Mouse (Mus musculus) forebrain, embryonic 11.5 days (tissue): ENCODE results near the gene Slc6a20a. TPM values are rescaled to one million over a fixed set of nuclear protein-coding genes. Genes with fewer than 3 reads are reported as not detected.

Experiments
- ATAC-seq: fragments of 200-750 bp; cut with Nextera tagmentation; replicated peaks from 2 replicates; pipeline ENCODE4 v1.8.0; 2017; ENCODE audit warnings: moderate TSS enrichment; ENCODE audit not compliant: low FRiP score
- DNase-seq: peaks from one replicate; pipeline ENCODE4 v3.0.0-alpha.2; 2017; ENCODE audit warnings: low spot score
- H3K27ac ChIP-seq: fragments of 300-500 bp; sonication (generic); 2 replicates; pipeline ENCODE4 v1.5.1; 2014; ENCODE audit warnings: low read depth, low read length
- H3K27me3 ChIP-seq: fragments of 300-500 bp; sonication (generic); 2 replicates; pipeline ENCODE4 v1.6.1; 2014; ENCODE audit warnings: mild to moderate bottlenecking, low read length, mixed read lengths; ENCODE audit not compliant: control insufficient read depth, insufficient read depth
- H3K36me3 ChIP-seq: fragments of 300-500 bp; sonication (generic); 2 replicates; pipeline ENCODE4 v1.6.1; 2014; ENCODE audit warnings: mild to moderate bottlenecking, low read length, moderate library complexity, mixed read lengths; ENCODE audit not compliant: control insufficient read depth, insufficient read depth
- H3K4me1 ChIP-seq: fragments of 300-500 bp; sonication (generic); replicated peaks from 2 replicates; pipeline ENCODE4 v1.6.1; 2014; ENCODE audit warnings: low read length, mixed read lengths; ENCODE audit not compliant: control insufficient read depth, insufficient read depth
- H3K4me2 ChIP-seq: fragments of 300-500 bp; sonication (generic); 2 replicates; pipeline ENCODE4 v1.6.1; 2014; ENCODE audit warnings: low read depth, mild to moderate bottlenecking, low read length, moderate library complexity, mixed read lengths; ENCODE audit not compliant: severe bottlenecking
- H3K4me3 ChIP-seq: fragments of 300-500 bp; sonication (generic); 2 replicates; pipeline ENCODE4 v1.5.1; 2014; ENCODE audit warnings: low read depth, low read length
- H3K9ac ChIP-seq: fragments of 300-500 bp; sonication (generic); 2 replicates; pipeline ENCODE4 v1.6.1; 2014; ENCODE audit warnings: low read length
- H3K9me3 ChIP-seq: fragments of 300-500 bp; sonication (generic); 2 replicates; pipeline ENCODE4 v1.6.1; 2016; ENCODE audit warnings: low read length, mixed read lengths; ENCODE audit not compliant: control insufficient read depth
- WGBS: fragments of 180-500 bp; shearing (Covaris S2); extraction: QIAGEN DNeasy Blood & Tissue Kit; methylation state at CpG from one replicate; pipeline ENCODE4 v1.1.7; 2014; 5-methylcytosine and 5-hydroxymethylcytosine counted together
- polyA plus RNA-seq: library from polyadenylated mRNA; unstranded; fragments of >200 nt; fragmentation: Nextera tagmentation; extraction: Ambion mirVana; gene quantifications from 2 replicates; pipeline ENCODE4 v1.2.1, GENCODE M21; 2014

Gene Slc6a20a
- 0.28 and 0.77 TPM in 2 replicates for polyA plus RNA-seq

DNA sequence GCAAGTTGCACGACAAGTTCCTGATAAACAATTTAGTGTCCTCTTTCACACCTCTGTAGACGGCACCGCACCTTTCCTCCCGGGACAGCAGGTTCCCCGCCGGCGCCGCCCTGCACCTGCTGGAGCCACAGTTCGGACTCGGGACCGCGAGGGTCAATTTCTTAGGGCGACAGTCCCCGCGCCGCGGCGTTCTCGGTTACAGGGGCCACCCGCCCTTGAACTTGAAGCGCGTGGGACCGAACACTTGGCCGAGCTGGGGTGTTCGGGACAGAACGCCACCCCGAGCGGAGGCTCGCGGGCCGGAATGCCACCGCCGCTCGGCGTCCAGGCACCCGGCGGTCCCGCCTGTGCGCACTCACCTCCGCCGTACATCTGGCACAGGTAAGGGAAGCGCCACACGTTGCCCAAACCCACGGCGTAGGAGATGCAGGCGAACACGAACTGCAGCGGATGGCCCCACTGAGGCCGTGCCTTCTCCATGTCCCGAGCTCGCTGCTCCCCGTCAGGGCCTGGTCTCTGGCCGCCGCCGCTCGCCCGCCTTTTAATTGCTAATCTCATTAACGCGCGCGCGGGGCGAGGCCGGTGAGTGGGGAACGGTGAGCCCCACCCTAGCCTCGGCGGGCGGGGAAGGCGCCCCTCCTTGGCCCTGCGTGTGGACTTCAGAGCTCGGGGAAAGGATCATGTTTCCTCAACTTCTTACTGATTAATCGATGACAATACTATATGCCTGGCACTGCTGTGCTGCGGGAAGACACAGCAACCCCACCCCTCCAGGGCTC, at the start of gene Slc6a20a, which contains the start of gene Ccr9:
Gene Slc6a20a, minus strand, starts transcription at position 559 of the 779 bp plus-strand sequence.
Gene Ccr9, plus strand, starts transcription at position 113 of the 779 bp plus-strand sequence.
- 1% methylated on average over 70 of the region's 73 CpGs for WGBS
- no peak within 1 kb of the TSS for H3K27ac ChIP-seq
- peaks cover 7% of the 10 kb centered on the region; the same call in 1 of the 2 replicates for H3K4me1 ChIP-seq
- H3K27me3 ChIP-seq = peaks cover 25% of the 10 kb centered on the region
- DNase-seq (peak; percentile 69), ATAC-seq (peak; percentile 70)
- H3K9ac ChIP-seq = peak within 1 kb of the TSS; percentile 35
- peak within 1 kb of the TSS; percentile 35 for H3K4me3 ChIP-seq
- no peaks in the 10 kb centered on the region for H3K36me3 ChIP-seq
- H3K9me3 ChIP-seq = no peaks in the 10 kb centered on the region
- peak within 1 kb of the TSS; percentile 73 for H3K4me2 ChIP-seq

DNA sequence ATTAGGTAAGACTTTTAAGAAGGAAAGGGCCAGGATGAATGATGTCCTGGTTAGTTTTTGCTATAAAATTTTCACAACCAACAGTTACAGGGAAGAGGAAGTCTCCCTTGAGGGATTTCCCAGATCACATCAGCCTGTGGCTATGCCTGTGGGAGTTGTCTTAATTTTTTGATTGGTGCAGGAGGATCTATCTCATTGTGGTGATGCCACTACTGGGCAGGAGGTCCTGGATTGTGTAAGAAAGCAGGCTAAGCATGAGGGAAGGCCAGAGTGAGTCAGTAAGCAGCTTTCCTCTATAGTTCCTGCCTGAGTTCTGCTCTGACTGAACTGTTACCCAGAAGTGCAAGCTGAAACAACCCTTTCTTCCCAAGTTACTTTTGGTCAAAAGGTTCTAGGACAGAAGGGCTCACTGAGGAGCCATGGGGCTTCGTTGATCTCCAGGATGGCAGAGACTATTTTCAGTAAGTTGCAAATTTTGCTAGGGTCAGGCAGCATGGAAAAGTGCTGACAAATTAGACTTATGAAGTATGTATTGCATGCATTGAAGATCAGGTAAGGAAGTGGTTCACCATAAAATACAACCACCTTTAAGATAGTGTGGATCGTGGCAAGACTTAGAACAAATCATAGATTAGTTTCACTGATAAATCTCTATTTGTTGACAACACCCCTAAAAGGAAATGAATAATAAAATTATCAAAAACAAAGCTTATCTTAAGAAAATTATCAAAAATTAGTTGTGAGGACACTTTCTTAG, 44.2 kb upstream of the Slc6a20a start:
- H3K9ac ChIP-seq = no peak overlapping the region
- H3K36me3 ChIP-seq = no peaks in the 10 kb centered on the region
- no peak overlapping the region for H3K27ac ChIP-seq
- H3K4me2 ChIP-seq = no peak overlapping the region
- no peaks in the 10 kb centered on the region for H3K9me3 ChIP-seq
- WGBS = 79% methylated on average over 2 of the region's 2 CpGs
- DNase-seq (no peak), ATAC-seq (no peak)
- no peaks in the 10 kb centered on the region for H3K27me3 ChIP-seq
- H3K4me3 ChIP-seq = no peak overlapping the region
- no peaks in the 10 kb centered on the region for H3K4me1 ChIP-seq

DNA sequence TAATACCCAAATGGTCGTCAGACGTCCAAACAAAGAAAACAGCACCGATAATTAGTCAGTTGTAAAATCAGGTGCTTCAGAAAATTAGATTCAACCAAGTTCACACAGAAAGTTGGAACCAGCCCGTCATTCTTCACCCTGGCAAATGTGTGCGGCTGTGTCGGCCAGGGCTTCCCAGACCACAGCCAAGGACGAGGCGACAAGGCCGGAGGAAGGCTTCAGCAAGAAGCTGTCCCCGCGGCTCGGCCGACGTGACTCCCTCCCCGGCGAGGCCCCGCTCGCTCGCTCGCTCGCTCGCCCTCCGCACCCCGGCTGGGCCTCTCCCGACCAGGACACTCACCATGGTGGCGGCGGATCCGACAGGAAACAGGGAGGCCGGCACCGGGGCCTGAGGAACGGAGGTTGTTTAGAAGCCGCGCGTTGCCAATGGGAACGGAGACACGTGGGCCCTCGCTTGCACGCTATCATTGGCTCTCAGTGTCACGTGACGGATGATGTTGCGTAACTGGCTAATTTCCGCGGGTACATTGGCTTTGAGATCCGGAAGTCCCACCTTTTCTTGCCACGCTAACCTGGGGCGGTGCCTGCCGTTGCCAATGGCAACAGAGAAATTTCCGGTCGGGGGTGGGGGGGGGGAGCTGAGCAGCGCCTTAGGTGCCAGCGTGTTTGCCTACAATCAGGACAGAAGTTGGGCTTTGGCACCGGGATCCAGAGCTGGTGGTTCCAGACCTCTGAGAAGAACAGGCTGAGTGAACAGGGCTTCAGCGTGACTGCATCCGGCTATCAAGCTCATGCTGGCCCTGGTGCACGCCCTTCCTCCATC, 38.7 kb upstream of the Slc6a20a start, which contains the start of gene Lztfl1:
Gene Lztfl1, minus strand, starts transcription at position 512 of the 823 bp plus-strand sequence.
- 1% methylated on average over 55 of the region's 55 CpGs for WGBS
- DNase-seq = peak; percentile 96
- Histone ChIP-seq H3K27me3 (no peaks in the 10 kb centered on the region), H3K27ac (no peak within 1 kb of the TSS), H3K9ac (peak within 1 kb of the TSS; percentile 74), H3K36me3 (no peaks in the 10 kb centered on the region), H3K4me2 (peak within 1 kb of the TSS; percentile 79), H3K4me1 (no peaks in the 10 kb centered on the region), H3K9me3 (no peaks in the 10 kb centered on the region), H3K4me3 (peak within 1 kb of the TSS; percentile 88)
- ATAC-seq = peak; percentile 100

DNA sequence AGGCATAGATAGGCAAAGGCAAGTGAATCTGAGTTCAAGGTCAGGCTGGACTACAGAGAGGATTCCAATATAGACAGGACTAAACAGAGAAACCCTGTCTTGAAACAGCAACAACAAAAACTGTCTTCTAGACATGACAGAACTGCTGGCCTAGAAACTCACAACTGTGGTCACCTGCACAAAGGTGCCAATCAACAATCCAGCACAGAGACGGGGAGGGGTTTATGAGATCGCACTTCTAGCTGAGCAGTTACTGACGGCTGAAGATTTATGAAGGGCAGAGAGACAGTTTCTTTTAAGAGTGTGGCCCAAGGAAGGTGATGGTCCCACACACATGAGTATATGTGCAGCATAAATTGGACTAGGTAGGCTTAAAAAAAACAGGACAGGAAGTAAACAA, 37.6 kb upstream of the Slc6a20a start:
- no peaks in the 10 kb centered on the region for H3K27me3 ChIP-seq
- no peaks in the 10 kb centered on the region for H3K4me1 ChIP-seq
- no peaks in the 10 kb centered on the region for H3K36me3 ChIP-seq
- no peak overlapping the region for H3K4me2 ChIP-seq
- WGBS = 73% methylated on average over 3 of the region's 3 CpGs
- no peak overlapping the region for H3K4me3 ChIP-seq
- no peaks in the 10 kb centered on the region for H3K9me3 ChIP-seq
- ATAC-seq (no peak), DNase-seq (no peak)
- no peak overlapping the region for H3K27ac ChIP-seq
- H3K9ac ChIP-seq = no peak overlapping the region

DNA sequence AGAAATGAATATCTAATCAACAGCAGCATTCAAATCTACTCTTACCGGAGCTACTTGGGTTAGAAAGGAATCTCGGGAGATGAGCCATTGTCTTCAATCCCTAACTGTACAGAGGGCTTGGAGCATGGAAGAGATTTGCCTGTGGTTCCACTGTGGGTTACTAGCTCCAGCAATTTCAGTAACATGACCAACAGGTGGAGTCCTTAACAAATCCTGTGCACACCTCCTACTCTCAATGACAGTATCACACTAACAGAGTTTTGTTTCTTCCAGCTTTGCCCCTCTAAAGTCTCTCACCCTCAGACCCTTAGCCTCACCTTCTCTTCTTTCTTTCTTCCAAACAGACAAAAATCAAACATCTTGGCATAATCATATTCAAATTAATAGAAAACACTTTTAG, 34.4 kb upstream of the Slc6a20a start:
- no peaks in the 10 kb centered on the region for H3K36me3 ChIP-seq
- H3K4me3 ChIP-seq = no peak overlapping the region
- no peaks in the 10 kb centered on the region for H3K9me3 ChIP-seq
- no peaks in the 10 kb centered on the region for H3K27me3 ChIP-seq
- no peak overlapping the region for H3K27ac ChIP-seq
- no peaks in the 10 kb centered on the region for H3K4me1 ChIP-seq
- DNase-seq = no peak
- 81% methylated on average over 2 of the region's 2 CpGs for WGBS
- no peak overlapping the region for H3K9ac ChIP-seq
- no peak overlapping the region for H3K4me2 ChIP-seq
- no peak for ATAC-seq

DNA sequence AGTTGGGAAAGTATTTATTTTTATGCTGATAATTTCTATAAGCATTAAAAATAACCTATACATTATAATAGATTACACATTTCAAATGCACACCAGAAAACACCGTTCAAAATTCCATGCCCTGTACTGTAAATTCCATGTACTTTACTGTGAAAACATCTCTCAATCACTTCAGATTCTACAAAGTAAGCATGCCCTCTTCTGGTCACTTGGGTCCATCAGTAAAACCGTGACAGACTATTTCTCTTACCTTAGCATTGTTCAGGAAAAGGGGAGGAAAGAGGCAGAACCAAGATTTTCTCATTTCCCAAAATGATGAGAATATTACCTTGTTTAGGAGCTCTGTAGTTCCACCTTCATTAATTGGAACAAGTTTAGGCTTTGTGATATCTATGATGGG, 30.5 kb upstream of the Slc6a20a start:
- ATAC-seq = no peak

DNA sequence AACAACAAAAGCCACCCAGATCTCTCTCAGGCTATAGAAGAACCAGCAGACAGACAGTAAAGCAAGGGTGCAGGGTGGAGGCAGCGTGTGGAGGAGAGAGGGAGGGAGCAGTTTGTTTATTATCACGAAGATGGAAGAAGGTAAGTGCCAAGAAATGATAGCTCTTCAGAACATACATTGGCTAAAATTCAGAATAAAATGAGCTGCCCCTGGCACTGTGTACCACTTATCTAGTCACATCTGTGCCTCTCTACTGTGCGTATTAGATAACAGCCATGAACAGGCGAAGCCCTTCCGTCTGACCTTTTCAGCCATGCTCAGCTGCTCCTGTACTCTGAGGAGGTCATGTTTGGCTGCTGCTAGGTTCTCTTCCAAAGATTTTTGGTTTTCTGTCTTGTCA, 23.1 kb upstream of the Slc6a20a start:
- no peak for ATAC-seq
- Histone ChIP-seq H3K4me2 (no peak overlapping the region), H3K36me3 (no peaks in the 10 kb centered on the region; the same call in 1 of the 2 replicates), H3K27me3 (no peaks in the 10 kb centered on the region), H3K9ac (no peak overlapping the region), H3K4me1 (no peaks in the 10 kb centered on the region), H3K27ac (no peak overlapping the region), H3K9me3 (no peaks in the 10 kb centered on the region), H3K4me3 (no peak overlapping the region)
- 91% methylated on average over 5 of the region's 5 CpGs for WGBS
- DNase-seq = no peak

More for the DNA sequence above, 30.5 kb upstream of the Slc6a20a start:
- Histone ChIP-seq H3K4me3 (no peak overlapping the region), H3K9me3 (no peaks in the 10 kb centered on the region), H3K4me2 (no peak overlapping the region), H3K9ac (no peak overlapping the region), H3K27ac (no peak overlapping the region), H3K36me3 (no peaks in the 10 kb centered on the region), H3K4me1 (no peaks in the 10 kb centered on the region), H3K27me3 (no peaks in the 10 kb centered on the region)
- 54% methylated on average over 2 of the region's 2 CpGs for WGBS
- DNase-seq = no peak

DNA sequence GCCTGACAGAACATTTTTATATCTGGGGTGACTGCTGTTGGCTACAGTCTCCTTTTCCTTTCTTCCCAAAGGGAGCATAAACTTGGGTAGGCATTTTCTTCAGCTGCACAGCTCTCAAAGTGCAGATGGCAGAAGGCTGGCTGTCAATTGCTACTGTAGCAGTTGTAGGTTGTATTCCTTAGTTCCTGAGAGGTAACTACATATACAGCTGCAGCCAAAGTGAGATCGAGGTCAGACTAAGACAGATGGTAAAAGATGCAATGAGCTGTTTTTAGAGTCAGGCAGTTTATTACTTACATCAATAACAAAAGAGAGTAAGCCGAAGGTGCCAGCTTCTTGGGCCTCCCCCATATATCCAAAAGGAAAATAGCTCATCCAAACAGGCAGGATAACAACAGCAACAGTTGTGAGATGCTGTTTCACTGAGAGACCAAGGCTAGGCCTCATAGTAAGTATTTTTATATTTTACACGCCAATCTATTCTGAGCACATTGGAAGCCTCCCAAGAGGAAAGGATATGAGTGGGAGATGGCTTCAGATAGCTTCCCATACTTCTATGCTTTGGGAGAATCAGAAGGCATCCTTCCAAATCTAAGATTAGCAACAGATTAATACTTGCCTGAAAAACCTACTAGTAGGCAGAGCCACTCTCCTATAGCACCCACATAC, 17.1 kb upstream of the Slc6a20a start:
- DNase-seq (no peak), ATAC-seq (no peak)
- 88% methylated on average over 3 of the region's 3 CpGs for WGBS
- Histone ChIP-seq H3K27ac (no peak overlapping the region), H3K4me2 (no peak overlapping the region), H3K9me3 (no peaks in the 10 kb centered on the region), H3K4me3 (no peak overlapping the region), H3K9ac (no peak overlapping the region), H3K4me1 (no peaks in the 10 kb centered on the region), H3K27me3 (no peaks in the 10 kb centered on the region), H3K36me3 (no peaks in the 10 kb centered on the region)
